Mouse (Mus musculus): ENCODE data around the gene Oma1.

The Oma1 gene

GRCm38 (mm10) chr4:103357457-103357856 is 43.8 kb downstream of the Oma1 start:
- DNase-seq (ENCODE audit: low spot score in 2 of 2): no peak

- no peak for DNase-seq (ENCODE audit: low spot score in 2 of 2)
These were observed 45.4 kb downstream of the Oma1 start for GRCm38 (mm10) chr4:103358941-103359448.

- DNase-seq (ENCODE audit: low spot score in 2 of 2): no peak
These were observed 68.6 kb downstream of the Oma1 start for GRCm38 (mm10) chr4:103382171-103382570.

GRCm38 (mm10) chr4:103385031-103385430 is 71.4 kb downstream of the Oma1 start:
- no peak for DNase-seq (ENCODE audit: low spot score in 2 of 2)

- no peak for DNase-seq (ENCODE audit: low spot score in 2 of 2)
These were observed 72.5 kb downstream of the Oma1 start for GRCm38 (mm10) chr4:103385835-103386787.

- DNase-seq (ENCODE audit: low spot score in 2 of 2): no peak
These were observed 73.7 kb downstream of the Oma1 start for GRCm38 (mm10) chr4:103387292-103387691.

GRCm38 (mm10) chr4:103388530-103389178 is 75.0 kb downstream of the Oma1 start:
- DNase-seq (ENCODE audit: low spot score in 2 of 2): no peak

- DNase-seq (ENCODE audit: low spot score in 2 of 2): no peak
These were observed 76.0 kb downstream of the Oma1 start for GRCm38 (mm10) chr4:103389583-103389982.

- DNase-seq (ENCODE audit: low spot score in 2 of 2): no peak
These were observed 76.9 kb downstream of the Oma1 start for GRCm38 (mm10) chr4:103390499-103390898.

- no peak for DNase-seq (ENCODE audit: low spot score in 2 of 2)
These were observed 81.5 kb downstream of the Oma1 start for GRCm38 (mm10) chr4:103395066-103395465.

- no peak for DNase-seq (ENCODE audit: low spot score in 2 of 2)
These were observed 82.3 kb downstream of the Oma1 start for GRCm38 (mm10) chr4:103395905-103396304.

- DNase-seq (ENCODE audit: low spot score in 2 of 2): no peak
These were observed 83.3 kb downstream of the Oma1 start for GRCm38 (mm10) chr4:103396876-103397275.

- DNase-seq (ENCODE audit: low spot score in 2 of 2): no peak
These were observed 89.0 kb downstream of the Oma1 start for GRCm38 (mm10) chr4:103402581-103402980.

- DNase-seq (ENCODE audit: low spot score in 2 of 2): no peak
These were observed 91.7 kb downstream of the Oma1 start for GRCm38 (mm10) chr4:103405321-103405720.

- no peak for DNase-seq (ENCODE audit: low spot score in 2 of 2)
These were observed 96.7 kb downstream of the Oma1 start for GRCm38 (mm10) chr4:103410217-103410799.

Data from frontal cortex, postnatal 25 days (tissue).